In the genomic region with DNA sequence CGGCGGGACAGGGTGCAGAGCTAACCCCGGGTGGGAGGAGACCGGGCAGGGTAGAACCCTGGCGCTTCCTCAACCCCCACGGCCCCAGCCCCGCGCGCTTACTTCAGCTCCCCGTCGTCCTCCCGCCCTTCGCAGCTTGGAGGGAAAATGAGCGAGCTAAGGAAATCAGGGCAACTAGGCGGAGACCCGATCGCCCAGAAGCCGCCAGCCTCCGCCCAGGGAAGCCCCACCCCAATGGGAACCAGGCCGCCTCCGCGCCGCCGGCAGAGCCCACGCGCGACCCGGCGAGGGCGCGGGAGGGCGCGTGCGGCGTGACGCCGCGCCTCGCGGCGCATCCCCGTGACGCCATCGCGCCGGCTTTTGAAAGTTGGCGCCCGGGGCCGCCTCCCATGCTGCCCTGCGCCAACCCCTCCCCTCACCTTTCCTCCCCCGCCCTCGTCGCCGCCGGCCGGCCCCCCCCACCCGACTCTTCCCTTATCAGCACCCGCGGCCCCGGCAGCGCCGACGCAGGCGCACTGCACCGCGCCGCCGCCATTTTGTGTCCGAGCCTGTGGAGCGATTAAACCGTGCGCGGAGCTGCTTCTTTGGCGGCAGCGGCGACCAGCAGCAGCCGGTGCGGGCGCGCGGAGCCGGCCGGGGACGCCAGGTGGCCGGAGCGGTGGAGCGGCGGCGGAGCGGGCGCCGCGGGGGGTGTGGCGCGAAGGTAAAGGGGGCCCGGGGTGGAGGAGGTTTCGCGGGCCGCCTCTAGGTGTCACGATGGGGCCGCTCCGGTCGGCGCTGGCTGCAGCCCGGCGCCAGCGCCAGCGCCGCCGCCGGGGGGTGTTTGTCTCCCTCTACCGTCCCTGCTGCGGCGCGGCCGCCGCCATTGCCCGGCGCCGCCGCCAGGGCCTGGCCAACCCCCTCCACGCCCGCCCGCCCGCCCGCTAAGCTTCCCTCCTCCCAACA, we compare ENCODE assay signal across 8 mouse cellular contexts. TPM values are rescaled to one million over a fixed set of nuclear protein-coding genes. Genes with fewer than 3 reads are reported as not detected.
DNase-seq lines count a peak whose midpoint lies in the region; ATAC-seq and TF ChIP-seq lines count a peak whose summit lies in the region.

A gene (plus strand): TSS at position 551 of the 945 bp plus-strand sequence.

- peak; percentile 54 to 69; a peak in 3 of 4 replicates for TF ChIP-seq POLR2A in MEL (IDR thresholded peaks at IDR 0.05; ENCODE audit: control insufficient read depth in 1 of 2, insufficient read depth in 1 of 2, low read depth in 1 of 2, low read length in 2 of 2, poor library complexity in 1 of 2)
- TF ChIP-seq POLR2A in cerebellum, adult 2 months (IDR thresholded peaks at IDR 0.05; ENCODE audit: borderline replicate concordance, insufficient read depth, low read length), result peak; percentile 28; the same call in 1 of the 2 replicates

- DNase-seq in MEL (ENCODE audit: low read depth, low spot score), result peak; percentile 95
- peak; percentile 93 to 95 for DNase-seq in cerebellum, adult 2 months
- peak; percentile 91 for DNase-seq in forelimb bud, embryonic 11.5 days (ENCODE audit: low read depth, low spot score)
- peak; percentile 93 for DNase-seq in layer of hippocampus, adult 9-11 months
- DNase-seq in lung, postnatal 0 days (ENCODE audit: low spot score), result peak; percentile 96
- peak; percentile 81 for DNase-seq in ovary, postnatal 14 days (ENCODE audit: low spot score)
- DNase-seq in thymus, postnatal 14 days, result peak; percentile 96

- H3K4me3 ChIP-seq in MEL (ENCODE audit: control insufficient read depth in 1 of 2, insufficient read depth in 1 of 2, low read depth in 2 of 2, low read length in 2 of 2), result peak within 1 kb of the TSS; percentile 97 to 99
- H3K4me3 ChIP-seq in cerebellum, adult 2 months (replicated peaks; ENCODE audit: insufficient read depth, low read depth, low read length), result peak within 1 kb of the TSS; percentile 93
- H3K4me3 ChIP-seq in lung, postnatal 0 days (ENCODE audit: low read depth, low read length), result peak within 1 kb of the TSS; percentile 94

- H3K9me3 ChIP-seq in MEL (replicated peaks; ENCODE audit: insufficient read depth, low read length), result no peaks in the 10 kb centered on the region
- H3K9me3 ChIP-seq in lung, postnatal 0 days (ENCODE audit: low read length), result no peaks in the 10 kb centered on the region

- H3K79me2 ChIP-seq in MEL (ENCODE audit: control insufficient read depth, insufficient read depth, low read length, poor library complexity), result peaks cover 50% of the 10 kb centered on the region

- peak within 1 kb of the TSS; percentile 88 for H3K4me2 ChIP-seq in lung, postnatal 0 days (replicated peaks; ENCODE audit: low read depth, low read length)

- peaks cover 2 to 14% of the 10 kb centered on the region in 2 experiments; a peak in 2 of 4 replicates for H3K4me1 ChIP-seq in MEL (ENCODE audit: control insufficient read depth in 1 of 2, insufficient read depth in 2 of 2, low read length in 2 of 2)
- H3K4me1 ChIP-seq in cerebellum, adult 2 months (ENCODE audit: control insufficient read depth, insufficient read depth, low read length), result peaks cover 6% of the 10 kb centered on the region
- H3K4me1 ChIP-seq in lung, postnatal 0 days (ENCODE audit: insufficient read depth, low read depth, low read length), result peaks cover 7% of the 10 kb centered on the region; the same call in 1 of the 2 replicates

- H3K27me3 ChIP-seq in MEL (ENCODE audit: control insufficient read depth in 1 of 2, insufficient read depth in 2 of 2, low read length in 2 of 2), result no peaks in the 10 kb centered on the region
- no peaks in the 10 kb centered on the region for H3K27me3 ChIP-seq in cerebellum, adult 2 months (ENCODE audit: control insufficient read depth, insufficient read depth, low read length)
- H3K27me3 ChIP-seq in lung, postnatal 0 days (replicated peaks; ENCODE audit: insufficient read depth, low read length), result no peaks in the 10 kb centered on the region

- no peak; a peak in 1 of 4 replicates for TF ChIP-seq EP300 in MEL (IDR thresholded peaks at IDR 0.05; ENCODE audit: low read depth in 1 of 2, low read length in 2 of 2)
- TF ChIP-seq EP300 in lung, postnatal 0 days (IDR thresholded peaks at IDR 0.05), result no peak

- peak within 1 kb of the TSS; percentile 98 for H3K27ac ChIP-seq in MEL (ENCODE audit: control insufficient read depth, low read depth, low read length)
- peak within 1 kb of the TSS; percentile 98 for H3K27ac ChIP-seq in cerebellum, adult 2 months (ENCODE audit: insufficient read depth, low read length)
- H3K27ac ChIP-seq in lung, postnatal 0 days (ENCODE audit: low read length), result peak within 1 kb of the TSS; percentile 99

- WGBS in cerebellum, adult 2 months, result under 1% methylated on average over 125 of the region's 126 CpGs
- WGBS in lung, postnatal 0 days, result under 1% methylated on average over 47 of the region's 126 CpGs

- TF ChIP-seq RAD21 in MEL (IDR thresholded peaks at IDR 0.05; ENCODE audit: low read depth, low read length), result peak; percentile 4

- peak within 1 kb of the TSS; percentile 99 for H3K9ac ChIP-seq in MEL (ENCODE audit: control insufficient read depth, low read depth, low read length, poor library complexity, severe bottlenecking)
- peak within 1 kb of the TSS; percentile 89 for H3K9ac ChIP-seq in lung, postnatal 0 days (replicated peaks; ENCODE audit: low read depth)

- ATAC-seq in hematopoietic stem cell, adult 5-6 weeks (replicated peaks in 1 of 2; ENCODE audit: insufficient read depth in 1 of 2, low FRiP score in 2 of 2, low TSS enrichment in 1 of 2, low read depth in 1 of 2, poor library complexity in 2 of 2, severe bottlenecking in 2 of 2), result peak; percentile 50 to 60
- ATAC-seq in lung, postnatal 0 days, result peak; percentile 94

- TF ChIP-seq CTCF in MEL (IDR thresholded peaks at IDR 0.05 in 2 of 3, conservative IDR thresholded peaks at IDR 0.05 in 1 of 3; ENCODE audit: control insufficient read depth in 1 of 3, insufficient read depth in 1 of 3, low read depth in 2 of 3, low read length in 3 of 3, poor library complexity in 1 of 3, severe bottlenecking in 1 of 3), result peak in 2 of 3 experiments; percentile 51 to 60; a peak in 5 of 6 replicates
- peak; percentile 34; the same call in 1 of the 2 replicates for TF ChIP-seq CTCF in cerebellum, adult 2 months (IDR thresholded peaks at IDR 0.05; ENCODE audit: borderline replicate concordance, insufficient read depth, low read depth, low read length)
- TF ChIP-seq CTCF in lung, postnatal 0 days (IDR thresholded peaks at IDR 0.05), result peak; percentile 46

- peaks cover 0 to 40% of the 10 kb centered on the region in 2 experiments; a peak in 3 of 4 replicates for H3K36me3 ChIP-seq in MEL (ENCODE audit: control insufficient read depth in 1 of 2, insufficient read depth in 2 of 2, low read length in 2 of 2)
- H3K36me3 ChIP-seq in lung, postnatal 0 days (ENCODE audit: insufficient read depth, low read length), result no peaks in the 10 kb centered on the region

TF ChIP-seq in MEL, 35 proteins besides CTCF, POLR2A, EP300 and RAD21 (continues in another document):
- TF ChIP-seq ZNF384 (IDR thresholded peaks at IDR 0.05; ENCODE audit: low read depth, low read length) (no peak), KAT2A (conservative IDR thresholded peaks at IDR 0.05; ENCODE audit: low read depth, low read length) (no peak; the same call in 1 of the 2 replicates), MAFK (IDR thresholded peaks at IDR 0.05; ENCODE audit: borderline replicate concordance, low read depth, low read length) (no peak), MXI1 (IDR thresholded peaks at IDR 0.05; ENCODE audit: low read depth, low read length) (peak; percentile 88), MYB (IDR thresholded peaks at IDR 0.05; ENCODE audit: low read depth, low read length) (no peak), ETS1 (IDR thresholded peaks at IDR 0.05; ENCODE audit: low read depth, low read length) (no peak), NELFE (IDR thresholded peaks at IDR 0.05; ENCODE audit: low read depth, low read length) (peak; percentile 70), SMC3 (IDR thresholded peaks at IDR 0.05; ENCODE audit: low read depth, low read length) (no peak), ZC3H11A (IDR thresholded peaks at IDR 0.05; ENCODE audit: low read depth, low read length) (no peak), USF1 (IDR thresholded peaks at IDR 0.05; ENCODE audit: low read depth, low read length) (0 out of 2 replicates have a peak, but pooled peaks have one; percentile 25), BHLHE40 (IDR thresholded peaks at IDR 0.05; ENCODE audit: borderline replicate concordance, low read depth, low read length) (no peak), NRF1 (IDR thresholded peaks at IDR 0.05; ENCODE audit: insufficient read depth, low read depth, low read length, poor library complexity, severe bottlenecking) (peak; percentile 84), MAX (IDR thresholded peaks at IDR 0.05; ENCODE audit: low read length) (peak; percentile 62; the same call in 1 of the 2 replicates), E2F4 (IDR thresholded peaks at IDR 0.05; ENCODE audit: borderline replicate concordance, low read depth, low read length) (peak; percentile 43; the same call in 1 of the 2 replicates), GATA1 (IDR thresholded peaks at IDR 0.05; ENCODE audit: low read depth, low read length) (no peak), HCFC1 (IDR thresholded peaks at IDR 0.05; ENCODE audit: low read depth, low read length) (peak; percentile 78), MEF2A (IDR thresholded peaks at IDR 0.05; ENCODE audit: extremely low read depth, insufficient replicate concordance, low read depth, low read length, poor library complexity, severe bottlenecking) (no peak), TAL1 (IDR thresholded peaks at IDR 0.05; ENCODE audit: low read length) (no peak), ELF1 (IDR thresholded peaks at IDR 0.05; ENCODE audit: low read depth, low read length) (0 out of 2 replicates have a peak, but pooled peaks have one; percentile 33), RCOR1 (IDR thresholded peaks at IDR 0.05; ENCODE audit: low read depth, low read length) (no peak), TCF12 (IDR thresholded peaks at IDR 0.05; ENCODE audit: low read depth, low read length) (peak; percentile 62), CHD1 (IDR thresholded peaks at IDR 0.05; ENCODE audit: low read depth, low read length) (no peak), GABPA (IDR thresholded peaks at IDR 0.05; ENCODE audit: low read depth, low read length) (no peak), MYC (IDR thresholded peaks at IDR 0.05; ENCODE audit: low read depth, low read length) (0 out of 2 replicates have a peak, but pooled peaks have one; percentile 35), SIN3A (IDR thresholded peaks at IDR 0.05; ENCODE audit: low read length) (peak; percentile 26; the same call in 1 of the 2 replicates)

RNA-seq across cellular contexts. Expression of the gene that starts here (rescaled TPM):
- 36.4 and 40.7 TPM in 2 replicates for total RNA-seq in MEL (2012; rRNA removed)
- polyA plus RNA-seq in MEL (2012; ENCODE audit: insufficient read depth in 1 of 2, insufficient read length in 2 of 2, low read depth in 1 of 2, low replicate concordance in 2 of 2, missing spikeins in 1 of 2), result 100 to 1,000 TPM in 1 of 2 experiments, 10 to 100 TPM in 1; 87.1 to 670 TPM
- 41.6 and 45.7 TPM in 2 replicates for polyA plus RNA-seq in cerebellum, adult 2 months (2012; rRNA removed)
- total RNA-seq in hematopoietic stem cell, adult 5-6 weeks (2017), result 116 and 202 TPM in 2 replicates
- 71.3 and 73.6 TPM in 2 replicates for polyA plus RNA-seq in lung, postnatal 0 days (2015; fragmentation: Nextera tagmentation; extraction: Ambion mirVana)

Comparison
In these comparisons a context has a peak if more than half of its experiments do, and no peak if none do; other contexts are left out.
1. Peak in every context shown above with its lines: DNase-seq, ATAC-seq, H3K4me3 ChIP-seq and H3K27ac ChIP-seq.